Mouse (Mus musculus): ENCODE measurements at regions not wholly inside any gene's neighbourhood (a gene's known extent, or its start where the extent isn't known, plus 50 kb on each side); places are given as distances from the start of the nearest gene placed in this dataset.

GRCm38 (mm10) chr3:52517808-52518207 lies 249.7 kb downstream of the Foxo1 start:
- no peak for TF ChIP-seq CTCF (conservative IDR thresholded peaks at IDR 0.05; ENCODE audit: low read length)
- TF ChIP-seq NANOG (IDR thresholded peaks at IDR 0.05; ENCODE audit: borderline replicate concordance, low read length): no peak
